Mouse (Mus musculus): ENCODE measurements around the gene Wfdc2.

DNA sequence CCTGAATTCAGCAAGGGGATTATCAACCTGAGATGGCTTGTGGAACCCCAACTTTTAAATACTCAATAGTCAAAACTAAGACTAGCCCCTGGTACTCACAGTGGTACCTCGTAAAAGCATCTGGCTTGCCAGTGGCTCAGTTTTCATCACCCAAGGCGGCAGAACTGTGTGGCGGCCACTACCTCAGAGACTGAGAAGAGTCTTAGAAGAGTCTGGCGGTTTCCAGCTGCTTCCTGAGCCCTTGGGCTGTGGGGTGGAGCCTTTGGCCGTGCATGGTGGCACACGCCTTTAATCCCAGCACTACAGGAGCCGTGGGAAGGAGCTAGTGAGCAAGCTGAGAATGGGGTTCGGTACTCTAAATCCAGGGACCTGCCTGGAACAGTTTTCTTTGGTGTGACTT, 39.9 kb upstream of the Wfdc2 start:
- no peak for TF ChIP-seq POLR2A (IDR thresholded peaks at IDR 0.05; ENCODE audit: borderline replicate concordance, control insufficient read depth, low read depth, low read length)
- TF ChIP-seq CTCF (IDR thresholded peaks at IDR 0.05; ENCODE audit: control insufficient read depth, insufficient read depth, low read length): no peak
